Mouse (Mus musculus) C2C12 (cell line): Measurements from ENCODE around the gene Phf11b.
"Not testable (repeated sequence)": the region's sequence is repeated elsewhere in the genome, so short reads cannot be mapped to it uniquely, and the experiment has no call there.

Experiments used
- CTCF ChIP-seq: IDR thresholded peaks from one replicate; pipeline ENCODE4 v1.5.1; 2011; ENCODE audit not compliant: control insufficient read depth, insufficient read depth, insufficient read length
- MYOD1 ChIP-seq: IDR thresholded peaks from one replicate; pipeline ENCODE4 v1.6.1; 2011; ENCODE audit warnings: low read depth; ENCODE audit not compliant: control insufficient read depth, insufficient read length

DNA sequence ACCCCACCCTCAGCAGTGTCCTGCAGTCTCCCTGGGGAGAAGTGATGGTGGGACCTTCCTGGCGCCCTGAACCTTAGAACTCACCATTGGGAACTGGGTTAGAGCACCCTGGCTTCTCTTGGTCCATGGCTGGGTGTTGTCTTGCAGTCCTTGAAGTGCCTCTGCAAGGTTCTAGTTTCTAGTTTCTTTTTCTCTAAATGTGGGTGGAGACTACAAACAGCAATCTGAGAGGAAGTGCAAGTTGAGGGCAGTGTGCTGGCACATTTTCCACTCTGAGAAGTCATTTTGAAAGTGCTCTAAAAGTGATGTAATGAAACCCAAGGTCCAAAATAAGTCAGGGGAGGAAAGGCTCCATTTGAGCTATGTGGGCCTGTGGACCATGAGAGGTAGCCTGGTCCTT lies at the start of gene Phf11b:
- not testable (repeated sequence) for TF ChIP-seq MYOD1, CTCF
